25 mouse cellular contexts compared by ENCODE assay signal in genomic region chr1:84491732-84492131, GRCm38 (mm10).
A peak's percentile ranks its signal among the peaks of the same experiment; 100 is the strongest.
DNase-seq lines count a peak whose midpoint lies in the region; ATAC-seq and TF ChIP-seq lines count a peak whose summit lies in the region.
"Had no signal": no experiment of that assay in that cellular context is flagged by ENCODE, and none has a peak within 500 bp of the region (broad histone marks: within the 10 kb centered on the region; RNA-seq: fewer than 3 reads in every experiment).

No protein-coding gene starts in this region.

- H3K4me2 ChIP-seq in forebrain, embryonic 16.5 days (ENCODE audit: low read length) = no peak overlapping the region
- H3K4me2 ChIP-seq in midbrain, embryonic 11.5 days = no peak overlapping the region
- no peak overlapping the region for H3K4me2 ChIP-seq in midbrain, embryonic 14.5 days (ENCODE audit: low read length)
- H3K4me2 ChIP-seq in CH12.LX (ENCODE audit: insufficient read depth, low read depth, poor library complexity, severe bottlenecking) = no peak overlapping the region
- H3K4me2 ChIP-seq: embryonic facial prominence, embryonic 13.5 days; heart, embryonic 12.5 days; heart, embryonic 15.5 days; hindbrain, embryonic 14.5 days had no signal

- no peaks in the 10 kb centered on the region for H3K36me3 ChIP-seq in forebrain, embryonic 16.5 days (ENCODE audit: control insufficient read depth, insufficient read depth)
- H3K36me3 ChIP-seq in forebrain, embryonic 10.5 days (replicated peaks) = no peaks in the 10 kb centered on the region
- no peaks in the 10 kb centered on the region for H3K36me3 ChIP-seq in midbrain, embryonic 11.5 days (ENCODE audit: control insufficient read depth, insufficient read depth, low read length)
- 0 out of 2 replicates have a peak, but pooled peaks cover 10% of the 10 kb centered on the region for H3K36me3 ChIP-seq in midbrain, embryonic 14.5 days (ENCODE audit: control insufficient read depth, insufficient read depth, low read length)
- H3K36me3 ChIP-seq in CH12.LX (replicated peaks in 1 of 2; ENCODE audit: control insufficient read depth in 1 of 2, insufficient read depth in 1 of 2, low read length in 1 of 2) = no peaks in the 10 kb centered on the region
- H3K36me3 ChIP-seq: embryonic facial prominence, embryonic 10.5 days; embryonic facial prominence, embryonic 13.5 days; heart, embryonic 12.5 days; heart, embryonic 15.5 days; hindbrain, embryonic 10.5 days had no signal

- no peaks in the 10 kb centered on the region for H3K79me2 ChIP-seq in CH12.LX (replicated peaks; ENCODE audit: control insufficient read depth, extremely low read depth, insufficient read depth, poor library complexity, severe bottlenecking)

- no peak overlapping the region for H3K9ac ChIP-seq in forebrain, embryonic 16.5 days (replicated peaks; ENCODE audit: low read depth, low read length)
- H3K9ac ChIP-seq in midbrain, embryonic 11.5 days (ENCODE audit: low read length) = no peak overlapping the region
- no peak overlapping the region for H3K9ac ChIP-seq in midbrain, embryonic 14.5 days (replicated peaks; ENCODE audit: low read length)
- no peak overlapping the region for H3K9ac ChIP-seq in CH12.LX (ENCODE audit: insufficient read depth, low read depth)
- H3K9ac ChIP-seq: embryonic facial prominence, embryonic 13.5 days; heart, embryonic 12.5 days; heart, embryonic 15.5 days; hindbrain, embryonic 14.5 days had no signal

- no peaks in the 10 kb centered on the region for H3K9me3 ChIP-seq in forebrain, embryonic 16.5 days (ENCODE audit: control insufficient read depth, low read length)
- H3K9me3 ChIP-seq in forebrain, embryonic 10.5 days = no peaks in the 10 kb centered on the region
- no peaks in the 10 kb centered on the region for H3K9me3 ChIP-seq in midbrain, embryonic 11.5 days (ENCODE audit: control insufficient read depth, low read length)
- H3K9me3 ChIP-seq in midbrain, embryonic 14.5 days (ENCODE audit: control insufficient read depth, low read length) = no peaks in the 10 kb centered on the region
- H3K9me3 ChIP-seq in CH12.LX (replicated peaks; ENCODE audit: low read length) = no peaks in the 10 kb centered on the region
- H3K9me3 ChIP-seq: embryonic facial prominence, embryonic 10.5 days; embryonic facial prominence, embryonic 13.5 days; heart, embryonic 12.5 days; heart, embryonic 15.5 days; hindbrain, embryonic 10.5 days had no signal

- ATAC-seq in forebrain, embryonic 16.5 days = no peak
- no peak for ATAC-seq in midbrain, embryonic 11.5 days (ENCODE audit: low FRiP score)
- ATAC-seq in midbrain, embryonic 14.5 days (ENCODE audit: low FRiP score, low TSS enrichment) = no peak
- ATAC-seq: intestine, postnatal 0 days had no signal

- no peaks in the 10 kb centered on the region for H3K4me1 ChIP-seq in forebrain, embryonic 16.5 days (replicated peaks; ENCODE audit: control insufficient read depth, insufficient read depth, low read length)
- no peaks in the 10 kb centered on the region for H3K4me1 ChIP-seq in forebrain, embryonic 10.5 days
- no peaks in the 10 kb centered on the region for H3K4me1 ChIP-seq in midbrain, embryonic 11.5 days (ENCODE audit: control insufficient read depth, insufficient read depth, low read length)
- H3K4me1 ChIP-seq in midbrain, embryonic 14.5 days (ENCODE audit: control insufficient read depth, insufficient read depth, low read length) = no peaks in the 10 kb centered on the region
- peaks cover 0 to 3% of the 10 kb centered on the region in 2 experiments; a peak in 1 of 4 replicates for H3K4me1 ChIP-seq in CH12.LX (ENCODE audit: control insufficient read depth in 1 of 2, insufficient read depth in 2 of 2)
- H3K4me1 ChIP-seq: embryonic facial prominence, embryonic 10.5 days; embryonic facial prominence, embryonic 13.5 days; heart, embryonic 15.5 days; hindbrain, embryonic 10.5 days had no signal

- DNase-seq in forebrain, embryonic 10.5 days (ENCODE audit: extremely low spot score, low spot score) = no peak
- DNase-seq in midbrain, embryonic 11.5 days (ENCODE audit: low spot score, missing footprints) = peak; percentile 79
- no peak for DNase-seq in midbrain, embryonic 14.5 days
- DNase-seq in CH12.LX (ENCODE audit: extremely low read depth) (peak; percentile 3), liver (no peak)
- DNase-seq: adrenal gland, postnatal 14 days; B cell, adult 2 months; cerebellum, adult 11-12 months; cerebellum, adult 8-10 months; cerebellum, postnatal 10 days; cerebellum, postnatal 36 days; embryo, embryonic 11 days; gastrocnemius, postnatal 25 days; heart, adult 18-20 months; heart, postnatal 10 days; heart, postnatal 36 days had no signal

- no peak overlapping the region for H3K4me3 ChIP-seq in forebrain, embryonic 16.5 days (replicated peaks; ENCODE audit: low read length)
- H3K4me3 ChIP-seq in forebrain, embryonic 10.5 days = no peak overlapping the region
- H3K4me3 ChIP-seq in midbrain, embryonic 11.5 days (ENCODE audit: low read depth, low read length) = no peak overlapping the region
- H3K4me3 ChIP-seq in midbrain, embryonic 14.5 days (replicated peaks; ENCODE audit: low read depth, low read length) = no peak overlapping the region
- H3K4me3 ChIP-seq in CH12.LX (replicated peaks in 1 of 3; ENCODE audit: low read depth in 2 of 3, low read length in 2 of 3, poor library complexity in 1 of 3) = no peak overlapping the region
- H3K4me3 ChIP-seq: embryonic facial prominence, embryonic 10.5 days; embryonic facial prominence, embryonic 13.5 days; erythroblast, embryonic 14.5 days; heart, embryonic 12.5 days; heart, embryonic 15.5 days; hindbrain, embryonic 10.5 days had no signal

- TF ChIP-seq EP300 in CH12.LX (IDR thresholded peaks at IDR 0.05; ENCODE audit: low read length) = no peak

- dilution Hi-C loops in CH12.LX (cut with MboI; ENCODE audit: extremely low pct_ligation_motif_present, extremely low pct_unique_long_range_greater_than_20kb, low sequenced_read_pairs) = no loop called here

- in situ Hi-C loops in CH12.LX (cut with MboI; ENCODE audit: low pct_ligation_motif_present, low pct_unique_long_range_greater_than_20kb, low sequenced_read_pairs) = no loop called here

- 69% methylated on average over 6 of the region's 6 CpGs for WGBS in forebrain, embryonic 16.5 days
- WGBS in forebrain, embryonic 10.5 days = 91% methylated on average over 6 of the region's 6 CpGs
- 87% methylated on average over 6 of the region's 6 CpGs for WGBS in midbrain, embryonic 11.5 days
- 91% methylated on average over 6 of the region's 6 CpGs for WGBS in midbrain, embryonic 14.5 days

- H3K27ac ChIP-seq in forebrain, embryonic 16.5 days (ENCODE audit: low read length) = peak overlapping the region; percentile 58; the same call in 1 of the 2 replicates
- no peak overlapping the region for H3K27ac ChIP-seq in forebrain, embryonic 10.5 days
- H3K27ac ChIP-seq in midbrain, embryonic 11.5 days (ENCODE audit: low read depth, low read length) = no peak overlapping the region
- H3K27ac ChIP-seq in midbrain, embryonic 14.5 days (replicated peaks; ENCODE audit: low read depth, low read length) = no peak overlapping the region
- H3K27ac ChIP-seq in CH12.LX (ENCODE audit: insufficient read depth, low read depth) = no peak overlapping the region
- H3K27ac ChIP-seq: embryonic facial prominence, embryonic 10.5 days; embryonic facial prominence, embryonic 13.5 days; heart, embryonic 15.5 days; hindbrain, embryonic 10.5 days; hindbrain, embryonic 14.5 days had no signal

- TF ChIP-seq CTCF in CH12.LX (conservative IDR thresholded peaks at IDR 0.05 in 1 of 2, IDR thresholded peaks at IDR 0.05 in 1 of 2; ENCODE audit: low read depth in 2 of 2, low read length in 2 of 2) = no peak

- no peak for TF ChIP-seq POLR2A in CH12.LX (IDR thresholded peaks at IDR 0.05; ENCODE audit: low read depth, low read length)

- TF ChIP-seq RAD21 in CH12.LX (IDR thresholded peaks at IDR 0.05; ENCODE audit: low read depth, low read length) = no peak

- no peaks in the 10 kb centered on the region for H3K27me3 ChIP-seq in forebrain, embryonic 16.5 days (replicated peaks; ENCODE audit: control insufficient read depth, insufficient read depth, low read length)
- H3K27me3 ChIP-seq in forebrain, embryonic 10.5 days (ENCODE audit: poor library complexity, severe bottlenecking) = no peaks in the 10 kb centered on the region
- no peaks in the 10 kb centered on the region for H3K27me3 ChIP-seq in midbrain, embryonic 11.5 days (ENCODE audit: control insufficient read depth, insufficient read depth, low read length)
- H3K27me3 ChIP-seq in midbrain, embryonic 14.5 days (ENCODE audit: control insufficient read depth, insufficient read depth, low read length) = no peaks in the 10 kb centered on the region
- no peaks in the 10 kb centered on the region for H3K27me3 ChIP-seq in CH12.LX (replicated peaks)
- H3K27me3 ChIP-seq: embryonic facial prominence, embryonic 13.5 days; heart, embryonic 12.5 days; heart, embryonic 15.5 days had no signal

TF ChIP-seq in CH12.LX, 34 proteins besides CTCF, POLR2A, EP300 and RAD21:
- TF ChIP-seq ZKSCAN1 (IDR thresholded peaks at IDR 0.05; ENCODE audit: borderline replicate concordance, low read depth, low read length) (no peak), SMC3 (IDR thresholded peaks at IDR 0.05; ENCODE audit: low read depth, low read length) (no peak), MAX (IDR thresholded peaks at IDR 0.05; ENCODE audit: low read length) (no peak), NELFE (IDR thresholded peaks at IDR 0.05; ENCODE audit: low read depth, low read length) (no peak), ZMIZ1 (IDR thresholded peaks at IDR 0.05; ENCODE audit: low read depth, low read length) (no peak), JUND (conservative IDR thresholded peaks at IDR 0.05; ENCODE audit: low read depth, low read length) (no peak), SIN3A (IDR thresholded peaks at IDR 0.05; ENCODE audit: low read length) (no peak), POLR2AphosphoS2 (IDR thresholded peaks at IDR 0.05; ENCODE audit: low read depth, low read length) (no peak), MYC (IDR thresholded peaks at IDR 0.05; ENCODE audit: low read depth, low read length) (no peak), CHD1 (IDR thresholded peaks at IDR 0.05; ENCODE audit: low read depth, low read length) (no peak), KAT2A (IDR thresholded peaks at IDR 0.05; ENCODE audit: insufficient replicate concordance, low read length) (no peak), TCF12 (IDR thresholded peaks at IDR 0.05; ENCODE audit: low read depth, low read length) (no peak), HCFC1 (IDR thresholded peaks at IDR 0.05; ENCODE audit: low read depth, low read length) (no peak), ETS1 (conservative IDR thresholded peaks at IDR 0.05; ENCODE audit: low read depth, low read length) (no peak), USF2 (conservative IDR thresholded peaks at IDR 0.05; ENCODE audit: low read depth, low read length) (no peak), PAX5 (IDR thresholded peaks at IDR 0.05; ENCODE audit: low read length) (no peak)

Comparison
In these comparisons a context has a peak if more than half of its experiments do, and no peak if none do; other contexts are left out.
1. DNase-seq: peak in midbrain, embryonic 11.5 days (single experiment) and CH12.LX (single experiment); none in forebrain, embryonic 10.5 days (single experiment), midbrain, embryonic 14.5 days (single experiment) and liver (single experiment).